30 mouse cellular contexts compared by ENCODE assay signal in genomic region chr13:15698284-15698683, GRCm38 (mm10).
A peak's percentile ranks its signal among the peaks of the same experiment; 100 is the strongest.
DNase-seq lines count a peak whose midpoint lies in the region; ATAC-seq and TF ChIP-seq lines count a peak whose summit lies in the region.
"Had no signal": no experiment of that assay in that cellular context is flagged by ENCODE, and none has a peak within 500 bp of the region (broad histone marks: within the 10 kb centered on the region; RNA-seq: fewer than 3 reads in every experiment).

No protein-coding gene starts in this region.

- H3K4me2 ChIP-seq in limb, embryonic 15.5 days, result no peak overlapping the region
- H3K4me2 ChIP-seq: embryonic facial prominence, embryonic 13.5 days; forebrain, embryonic 15.5 days; heart, embryonic 12.5 days; hindbrain, embryonic 13.5 days; liver, embryonic 13.5 days; stomach, embryonic 15.5 days had no signal

- no peak for TF ChIP-seq CTCF in left cerebral cortex, adult 2 months (IDR thresholded peaks at IDR 0.05)

- 75% methylated on average over 4 of the region's 4 CpGs for WGBS in limb, embryonic 15.5 days

- DNase-seq in frontal cortex, postnatal 14 days (ENCODE audit: low spot score in 2 of 2), result no peak
- DNase-seq in left cerebral cortex, postnatal 36 days (ENCODE audit: low spot score in 2 of 2), result peak; percentile 17 to 26
- no peak for DNase-seq in left cerebral cortex, adult 2 months (ENCODE audit: extremely low spot score in 1 of 2, low spot score in 2 of 2)
- peak; percentile 8 for DNase-seq in NIH3T3 (ENCODE audit: low read depth)
- DNase-seq in retina, embryonic 14.5 days (ENCODE audit: low spot score), result no peak
- DNase-seq: adrenal gland, postnatal 14 days; cerebellum, adult 18-20 months; cerebellum, postnatal 10 days; heart, adult 2 months; heart, postnatal 4 days; kidney, adult 9 months; kidney, postnatal 10 days; layer of hippocampus, postnatal 36 days; liver, embryonic 13.5 days; lung, adult 2 months; lung, postnatal 14 days; midbrain, embryonic 14.5 days; retina, postnatal 1 day; thymus, postnatal 14 days had no signal

- peaks cover 2% of the 10 kb centered on the region; the same call in 1 of the 2 replicates for H3K4me1 ChIP-seq in limb, embryonic 15.5 days
- H3K4me1 ChIP-seq: forebrain, embryonic 15.5 days; heart, embryonic 12.5 days; hindbrain, embryonic 13.5 days; liver, embryonic 13.5 days; stomach, embryonic 15.5 days had no signal

- H3K27me3 ChIP-seq in limb, embryonic 15.5 days, result no peaks in the 10 kb centered on the region
- H3K27me3 ChIP-seq: embryonic facial prominence, embryonic 13.5 days; forebrain, embryonic 15.5 days; hindbrain, embryonic 13.5 days; liver, embryonic 13.5 days; Patski; stomach, embryonic 15.5 days had no signal

- ATAC-seq in frontal cortex, adult (ENCODE audit: low TSS enrichment), result peak; percentile 98
- no peak for ATAC-seq in limb, embryonic 15.5 days (ENCODE audit: insufficient number of reproducible peaks, low FRiP score, low TSS enrichment, low read depth)
- ATAC-seq: forebrain, embryonic 15.5 days; intestine, embryonic 16.5 days; Patski had no signal

- no peak overlapping the region for H3K4me3 ChIP-seq in left cerebral cortex, adult 2 months
- no peak overlapping the region for H3K4me3 ChIP-seq in limb, embryonic 15.5 days
- H3K4me3 ChIP-seq: embryonic facial prominence, embryonic 13.5 days; forebrain, embryonic 10.5 days; forebrain, embryonic 15.5 days; heart, adult 2 months; heart, embryonic 12.5 days; hindbrain, embryonic 13.5 days; liver, embryonic 13.5 days; stomach, embryonic 15.5 days had no signal

- intact Hi-C loops in left cerebral cortex, postnatal 36 days (cut with DNase I), result no loop called here
- intact Hi-C loops in left cerebral cortex, adult 2 months (cut with DNase I), result no loop called here

- no peaks in the 10 kb centered on the region for H3K36me3 ChIP-seq in limb, embryonic 15.5 days
- H3K36me3 ChIP-seq: embryonic facial prominence, embryonic 13.5 days; forebrain, embryonic 15.5 days; G1E; heart, embryonic 12.5 days; hindbrain, embryonic 13.5 days; liver, embryonic 13.5 days; stomach, embryonic 15.5 days had no signal

- no peak overlapping the region for H3K27ac ChIP-seq in left cerebral cortex, adult 2 months
- H3K27ac ChIP-seq in limb, embryonic 15.5 days, result peak overlapping the region; percentile 71; the same call in 1 of the 2 replicates
- H3K27ac ChIP-seq: embryonic facial prominence, embryonic 13.5 days; forebrain, embryonic 10.5 days; forebrain, embryonic 15.5 days; heart, adult 2 months; hindbrain, embryonic 13.5 days; liver, embryonic 13.5 days; stomach, embryonic 15.5 days had no signal

- H3K9me3 ChIP-seq in limb, embryonic 15.5 days, result no peaks in the 10 kb centered on the region
- H3K9me3 ChIP-seq: embryonic facial prominence, embryonic 13.5 days; forebrain, embryonic 10.5 days; forebrain, embryonic 15.5 days; G1E; heart, embryonic 12.5 days; hindbrain, embryonic 13.5 days; liver, embryonic 13.5 days; stomach, embryonic 15.5 days had no signal

- H3K9ac ChIP-seq in limb, embryonic 15.5 days, result no peak overlapping the region
- H3K9ac ChIP-seq: embryonic facial prominence, embryonic 13.5 days; forebrain, embryonic 15.5 days; heart, embryonic 12.5 days; hindbrain, embryonic 13.5 days; liver, embryonic 13.5 days; stomach, embryonic 15.5 days had no signal

Comparison
In these comparisons a context has a peak if more than half of its experiments do, and no peak if none do; other contexts are left out.
1. DNase-seq: peak in left cerebral cortex, postnatal 36 days (2 of 2) and NIH3T3 (single experiment); none in frontal cortex, postnatal 14 days (0 of 2), left cerebral cortex, adult 2 months (0 of 2) and retina, embryonic 14.5 days (single experiment).